Mouse (Mus musculus): ENCODE results near the gene Ogfod1.

Ogfod1 gene

DNA sequence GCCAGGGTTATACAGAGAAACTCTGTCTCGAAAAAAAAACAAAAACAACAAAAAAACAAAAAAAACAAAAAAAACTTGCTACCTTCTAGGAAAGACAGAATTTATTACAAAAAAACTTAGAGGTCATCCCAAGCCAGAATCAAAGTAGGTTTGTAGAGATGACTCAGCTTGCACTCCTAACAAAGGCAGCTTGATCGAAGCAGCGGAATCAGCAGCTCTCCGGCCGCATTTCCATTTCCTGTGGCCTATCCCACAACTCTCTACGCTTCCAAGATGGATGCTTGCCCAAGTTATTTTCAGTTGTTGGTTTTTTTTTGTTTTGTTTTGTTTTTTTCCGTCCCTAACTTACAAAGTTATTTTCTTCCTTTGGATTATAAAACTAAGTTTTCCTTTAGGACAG, 31.8 kb downstream of the Ogfod1 start:
- no peak for ATAC-seq (ENCODE audit: low TSS enrichment)

DNA sequence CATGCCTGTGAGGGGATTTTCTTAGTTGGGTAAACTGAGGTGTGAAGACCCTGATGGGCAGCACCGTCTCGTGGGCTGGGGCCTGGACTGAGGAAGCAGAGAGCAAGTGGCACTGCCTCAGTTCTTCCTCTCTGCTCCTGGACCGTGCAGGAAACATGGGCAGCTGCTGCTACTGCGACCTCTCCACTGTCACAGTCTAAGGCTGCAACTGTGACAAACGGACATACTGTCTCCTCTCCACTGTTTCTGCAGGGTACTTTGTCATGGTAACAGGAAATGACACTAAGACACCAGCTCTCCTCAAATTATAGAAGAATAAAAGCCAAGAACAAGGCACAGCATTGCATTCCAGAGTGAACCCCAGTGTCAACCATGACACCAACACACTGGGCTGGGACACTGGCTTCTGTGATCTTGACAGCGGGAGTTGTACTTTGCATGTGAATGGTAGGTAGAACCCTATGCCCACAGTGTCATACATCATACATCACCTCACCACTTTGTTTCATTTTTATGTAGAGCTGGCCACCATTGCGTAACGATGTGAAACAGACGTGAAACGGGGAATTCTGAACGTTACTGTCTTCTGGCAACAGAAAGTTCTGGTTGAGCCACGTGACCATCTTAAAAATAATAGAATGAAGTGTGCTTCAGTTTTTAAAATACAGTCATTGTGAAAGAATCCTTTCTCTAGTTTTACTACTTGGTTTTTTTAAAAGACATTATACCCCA, 39.6 kb downstream of the Ogfod1 start:
- no peak for ATAC-seq (ENCODE audit: low TSS enrichment)

DNA sequence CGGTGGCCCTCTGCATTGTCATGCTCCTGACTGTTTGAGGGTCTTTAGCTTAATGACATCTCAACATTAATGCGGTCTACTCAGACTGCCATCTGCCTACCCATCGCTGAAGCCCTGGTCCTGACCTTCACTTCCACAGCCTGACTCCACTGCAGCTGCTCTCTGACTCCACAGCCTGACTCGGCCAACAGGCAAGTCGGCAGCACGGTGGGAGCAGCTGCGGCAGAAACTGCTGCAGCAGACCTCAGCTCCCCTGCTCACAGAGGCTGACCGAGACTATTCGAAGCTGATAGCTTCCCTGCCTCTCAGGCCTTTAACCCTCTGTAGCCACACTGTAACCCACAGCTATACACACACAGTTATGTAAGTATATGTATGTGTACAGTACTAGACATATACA, 51.0 kb downstream of the Ogfod1 start:
- ATAC-seq (ENCODE audit: low TSS enrichment): no peak

DNA sequence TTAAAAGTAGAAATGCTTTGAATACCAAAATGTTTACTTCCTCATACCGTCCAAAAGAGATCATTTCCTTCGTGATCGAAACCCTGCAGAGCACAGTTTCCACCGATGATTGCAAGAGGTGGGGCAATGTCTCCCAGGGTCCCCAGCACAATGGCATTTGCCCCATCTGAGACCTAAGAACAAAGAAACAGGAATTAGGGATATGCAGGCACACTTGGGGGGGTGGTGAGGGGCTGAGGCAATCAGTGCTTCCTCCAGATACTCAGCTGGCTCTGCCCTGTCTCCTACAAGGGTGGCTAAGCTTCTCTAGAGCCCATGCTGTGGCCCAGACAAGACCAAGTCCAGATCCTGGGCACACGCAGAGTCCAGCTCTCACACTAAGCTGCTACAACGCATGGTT, 52.7 kb downstream of the Ogfod1 start:
- no peak for ATAC-seq (ENCODE audit: low TSS enrichment)

DNA sequence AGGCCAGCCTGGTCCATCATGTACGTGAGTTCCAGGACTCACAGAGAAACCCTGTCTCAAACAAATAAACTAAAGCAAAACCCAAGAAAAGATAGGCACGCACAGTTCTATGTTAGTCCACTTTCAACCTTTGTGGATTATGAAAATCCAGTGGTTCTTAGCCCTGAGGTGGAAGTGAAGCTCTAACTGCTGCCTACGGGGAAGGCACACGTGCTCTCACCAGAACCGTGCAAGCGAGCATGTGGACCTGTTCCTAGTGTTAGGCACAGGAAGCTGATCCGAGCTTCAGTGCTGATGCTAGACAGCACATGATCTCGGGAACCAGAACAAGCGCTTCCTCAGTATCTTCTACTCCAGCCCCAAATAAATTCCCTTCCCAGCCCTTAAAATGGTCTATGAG, 55.9 kb downstream of the Ogfod1 start:
- ATAC-seq (ENCODE audit: low TSS enrichment): no peak

DNA sequence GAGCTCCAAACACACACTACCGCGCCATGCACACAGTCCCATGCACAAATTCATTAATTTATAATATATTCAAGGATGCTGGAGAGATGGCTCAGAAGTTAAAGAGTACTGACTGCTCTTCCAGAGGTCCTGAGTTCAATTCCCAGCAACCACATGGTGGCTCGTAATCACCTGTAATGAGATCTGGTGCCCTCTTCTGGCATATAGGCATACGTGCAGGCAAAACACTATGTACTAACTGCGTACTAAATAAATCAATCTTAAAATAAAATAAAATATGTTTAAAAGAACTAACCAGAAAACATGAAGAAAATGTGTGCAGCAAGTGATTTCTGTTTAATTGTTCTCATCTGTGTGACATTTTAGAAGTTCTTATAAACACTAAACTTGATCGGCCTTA, 57.3 kb downstream of the Ogfod1 start:
- ATAC-seq (ENCODE audit: low TSS enrichment): no peak

DNA sequence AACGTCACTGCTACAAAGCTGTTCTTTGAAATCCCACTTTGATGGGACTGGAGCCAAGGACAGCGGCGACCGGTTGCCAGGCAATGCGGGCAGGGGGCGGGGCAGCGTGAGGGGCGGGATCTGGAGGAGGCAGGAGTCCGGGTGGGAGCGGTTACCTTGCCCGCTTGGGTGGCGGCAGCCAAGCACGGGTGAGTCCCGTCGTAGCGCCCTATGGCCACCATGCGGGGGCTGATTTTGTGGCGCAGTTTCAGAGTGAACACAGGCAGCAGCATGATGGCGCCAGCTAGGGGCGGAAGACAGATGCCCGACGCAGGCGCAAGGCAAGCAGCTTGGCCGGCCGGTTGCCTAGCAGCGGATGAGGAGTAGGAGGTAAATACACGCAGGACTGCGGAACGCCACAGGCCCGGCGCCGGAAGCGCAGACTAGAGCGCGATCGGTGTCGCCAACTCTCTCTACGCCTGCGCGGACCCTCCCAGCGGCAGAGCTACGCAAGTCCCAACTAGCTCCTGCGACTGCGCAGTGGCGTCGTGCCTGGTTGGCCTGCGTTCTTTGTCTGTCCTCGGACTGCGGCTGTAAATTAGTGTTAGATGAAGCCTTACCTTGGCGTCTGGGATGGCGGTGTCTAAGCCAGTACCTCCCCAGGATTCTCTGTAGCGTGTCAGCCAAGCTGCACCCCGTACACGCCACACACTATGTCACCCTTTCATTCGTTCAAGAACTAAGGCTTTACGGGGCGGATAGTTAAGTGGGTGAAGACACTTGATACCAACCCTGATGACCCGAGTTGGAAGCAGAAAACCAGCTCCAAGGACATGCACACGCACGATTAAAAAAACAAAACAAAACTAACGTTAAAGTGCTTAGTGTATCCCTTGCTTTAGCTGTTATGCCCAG, 61.3 kb downstream of the Ogfod1 start, which contains the start of gene Bbs2:
Bbs2 (minus strand) TSS at position 848 of the 894 bp plus-strand sequence.
- peak; percentile 97 for ATAC-seq (ENCODE audit: low TSS enrichment)

DNA sequence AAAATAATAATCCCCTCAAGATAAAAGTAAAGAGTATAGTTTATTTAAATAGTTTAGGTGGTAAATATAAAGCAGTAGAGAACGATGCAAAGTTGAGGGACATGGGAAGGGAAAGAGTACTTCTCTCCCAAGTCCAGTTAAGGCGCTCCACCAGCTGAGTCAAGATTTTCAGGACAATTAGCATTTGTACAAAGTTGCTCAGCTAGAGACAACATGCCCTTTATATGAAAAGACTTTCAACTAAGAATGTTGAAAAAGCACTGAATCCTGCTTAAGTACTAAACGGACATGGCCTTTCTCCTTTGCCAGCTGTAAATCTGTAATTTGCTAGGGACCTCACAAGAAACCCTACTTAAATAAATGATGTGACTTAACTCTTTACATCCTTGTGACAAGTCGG, 62.0 kb downstream of the Ogfod1 start:
- no peak for ATAC-seq (ENCODE audit: low TSS enrichment)

DNA sequence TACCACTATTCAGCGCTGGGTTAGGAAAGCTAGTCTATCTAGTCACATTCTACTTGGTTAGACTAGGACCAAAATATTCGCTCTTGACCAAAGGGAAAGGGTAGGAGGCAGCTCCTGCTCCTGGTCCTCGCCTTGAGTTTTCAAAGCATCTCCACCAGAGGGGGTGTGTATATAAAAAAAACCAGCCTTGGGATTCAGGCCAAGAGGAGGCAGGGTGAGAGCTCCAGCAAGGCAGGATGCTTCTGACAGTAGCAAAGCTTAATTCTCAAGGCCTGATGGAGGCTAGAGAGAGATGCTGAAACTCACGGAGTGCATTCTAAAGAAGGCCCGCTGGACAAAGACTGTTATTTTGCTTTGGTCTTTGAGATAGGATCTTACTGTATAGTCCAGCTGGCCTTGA, 67.1 kb downstream of the Ogfod1 start:
- ATAC-seq (ENCODE audit: low TSS enrichment): peak; percentile 90

DNA sequence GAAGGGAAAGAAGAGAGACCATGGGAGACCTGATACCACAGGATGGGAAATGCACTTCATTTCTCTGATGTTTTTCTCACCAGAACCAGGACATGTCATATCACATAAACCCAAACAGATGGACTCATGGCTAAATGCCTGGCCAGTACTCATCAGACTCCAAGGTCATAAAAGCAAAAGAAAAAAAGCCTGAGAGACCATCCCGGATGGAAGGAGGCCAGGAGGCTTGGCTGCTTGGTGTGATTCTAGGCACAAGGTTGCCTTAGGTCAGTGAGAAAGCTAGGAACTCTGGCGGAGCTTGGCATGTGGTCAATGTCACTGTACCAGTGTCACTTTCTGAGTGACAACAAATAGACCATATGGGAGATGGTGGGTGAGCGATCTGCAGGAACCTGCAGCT, 70.9 kb downstream of the Ogfod1 start:
- ATAC-seq (ENCODE audit: low TSS enrichment): no peak

DNA sequence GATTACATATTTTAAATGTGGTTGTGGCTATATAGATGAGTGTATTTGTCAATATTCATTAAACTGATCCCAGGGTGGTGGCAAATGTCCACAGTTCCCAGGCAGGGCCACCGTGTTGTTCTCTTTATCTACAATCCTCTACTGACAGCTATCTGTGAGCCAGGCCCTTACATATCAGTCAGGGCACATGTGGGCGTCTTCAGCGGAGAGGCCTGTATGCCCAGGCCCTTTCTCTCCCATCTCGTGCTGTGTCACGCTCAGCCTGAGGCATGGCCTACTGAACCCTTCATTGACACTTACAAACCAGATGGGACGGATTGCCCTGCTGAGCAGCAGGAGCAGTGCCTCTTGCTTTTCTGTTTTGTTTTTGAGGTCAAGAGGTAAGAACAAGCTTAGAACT, 72.4 kb downstream of the Ogfod1 start:
- no peak for ATAC-seq (ENCODE audit: low TSS enrichment)

DNA sequence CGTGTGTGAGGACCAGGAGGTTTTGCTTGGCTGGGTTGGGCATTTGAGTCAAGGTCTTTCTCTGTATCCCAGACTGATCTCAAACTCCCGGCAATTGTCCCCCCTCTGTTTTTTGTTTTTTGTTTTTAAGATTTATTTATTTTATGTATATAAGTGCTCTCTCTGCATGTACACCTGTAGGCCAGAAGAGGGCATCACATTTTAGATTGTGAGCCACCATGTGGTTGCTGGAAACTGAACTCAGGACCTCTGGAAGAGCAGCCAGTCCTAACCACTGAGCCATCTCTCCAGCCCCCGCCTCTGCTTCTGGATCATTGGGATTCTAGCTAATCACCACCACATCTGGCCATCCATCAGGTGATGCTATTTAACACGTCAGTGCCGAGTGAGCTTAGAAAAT, 72.8 kb downstream of the Ogfod1 start:
- ATAC-seq (ENCODE audit: low TSS enrichment): no peak

DNA sequence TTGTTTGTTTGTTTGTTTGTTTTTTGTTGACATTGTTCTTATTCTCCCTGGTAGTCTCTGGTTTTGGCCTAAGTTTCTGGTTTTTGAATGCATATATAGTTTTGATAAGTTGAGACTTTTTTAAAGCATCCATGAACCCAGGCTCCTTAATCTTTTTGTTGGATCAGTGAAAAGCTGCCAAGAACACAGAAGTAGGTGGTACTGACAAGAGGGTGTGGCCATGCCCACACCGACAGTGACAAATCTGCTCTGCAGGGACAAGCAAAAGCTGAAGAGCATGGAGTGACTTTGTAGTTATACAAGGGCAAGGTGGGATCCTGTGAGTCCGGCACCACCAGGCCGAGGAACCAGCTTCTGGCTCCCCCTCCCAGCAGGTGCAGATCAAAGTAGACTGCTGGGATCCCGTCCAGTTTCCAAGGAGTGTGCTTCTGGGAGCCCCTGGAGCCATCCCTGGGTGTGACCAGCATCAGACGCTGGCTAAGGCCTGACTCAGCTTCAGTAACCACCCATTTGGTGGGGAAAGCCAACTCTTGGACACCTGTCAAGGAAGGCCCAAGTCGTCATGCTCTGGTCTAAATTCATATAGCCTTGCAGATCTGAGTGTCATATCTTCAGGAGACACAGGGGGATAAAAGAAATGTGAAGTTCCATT, 73.7 kb downstream of the Ogfod1 start:
- peak; percentile 73 for ATAC-seq (ENCODE audit: low TSS enrichment)

DNA sequence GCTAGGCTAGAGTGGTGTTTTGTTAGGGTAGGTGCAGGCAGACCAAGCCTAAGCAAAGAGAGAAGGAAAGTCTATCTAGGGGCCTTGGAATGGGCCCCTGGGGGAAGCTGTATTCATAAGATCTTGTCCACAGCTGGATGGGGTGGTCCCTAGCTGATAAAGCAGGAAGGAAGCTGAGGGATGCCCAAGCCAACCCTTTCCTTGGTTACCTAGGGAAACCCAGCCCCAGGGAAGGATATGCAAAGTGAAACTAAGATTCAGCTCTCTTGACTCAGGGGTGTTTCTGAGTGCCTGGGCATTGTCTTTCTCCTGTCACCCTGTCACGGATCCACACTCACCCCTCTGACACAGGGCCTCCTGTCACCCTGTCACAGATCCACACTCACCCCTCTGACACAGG, 76.4 kb downstream of the Ogfod1 start:
- no peak for ATAC-seq (ENCODE audit: low TSS enrichment)

DNA sequence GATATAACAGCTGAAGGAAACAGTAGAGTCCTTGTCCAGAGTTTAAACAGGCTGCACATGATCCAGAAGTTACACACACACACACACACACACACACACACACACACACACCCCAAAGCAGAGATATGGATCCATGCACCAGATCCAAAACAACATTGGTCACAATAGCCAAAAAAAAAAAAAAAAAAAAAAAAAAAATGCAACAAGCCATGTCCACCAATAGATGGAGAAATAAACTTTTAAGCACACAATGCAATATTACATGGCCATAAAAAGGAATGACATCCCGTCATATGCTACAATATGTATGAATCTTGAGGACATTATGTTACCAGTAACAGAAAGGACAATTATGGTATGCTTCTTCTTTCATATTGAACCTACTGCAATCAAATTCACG, 77.0 kb downstream of the Ogfod1 start:
- no peak for ATAC-seq (ENCODE audit: low TSS enrichment)
